Mouse (Mus musculus) thymus, postnatal 4 days (tissue): ENCODE measurements around the gene Ch25h.

Experiments
- DNase-seq: peaks from one replicate; pipeline ENCODE4 v3.0.0; 2021

The Ch25h gene

DNA sequence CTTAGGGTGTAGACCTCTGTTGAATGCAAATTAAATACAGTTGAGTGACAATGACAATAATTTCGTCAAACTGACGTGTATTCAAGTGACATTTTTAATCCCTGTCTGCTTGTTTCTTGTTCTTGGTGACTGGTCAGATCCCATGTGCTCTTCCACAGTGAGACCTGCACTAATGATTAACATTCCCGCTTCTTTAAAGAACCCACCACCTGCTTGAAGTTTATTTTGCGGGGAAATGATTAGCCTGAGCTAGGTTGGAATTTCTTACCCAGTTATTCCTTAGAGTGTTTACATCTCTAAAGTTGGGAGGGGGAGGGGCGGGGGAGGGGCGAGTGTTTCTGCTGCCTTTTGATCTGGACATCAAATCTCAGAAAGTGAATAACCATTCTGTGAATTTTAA lies 6.7 kb downstream of the Ch25h start:
- DNase-seq, result no peak

DNA sequence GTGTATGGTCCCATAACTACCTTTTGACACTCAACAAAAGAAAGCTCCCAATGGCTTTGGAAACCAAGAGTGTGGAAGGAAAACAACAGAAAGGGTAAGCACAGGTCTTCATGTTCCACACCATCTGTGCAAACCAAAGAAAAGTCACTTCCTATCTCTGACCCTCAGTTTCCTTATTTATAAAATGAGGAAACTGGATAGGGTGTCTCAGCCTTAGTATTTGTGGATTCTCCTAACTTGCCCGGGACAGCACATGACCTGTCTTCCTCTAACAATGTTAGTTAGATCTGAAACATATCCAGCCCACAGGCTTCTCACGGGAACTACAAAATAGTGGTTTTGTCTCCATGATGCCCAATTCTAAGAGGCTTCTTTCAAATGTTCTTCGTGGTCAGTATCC lies 10.5 kb downstream of the Ch25h start:
- no peak for DNase-seq

DNA sequence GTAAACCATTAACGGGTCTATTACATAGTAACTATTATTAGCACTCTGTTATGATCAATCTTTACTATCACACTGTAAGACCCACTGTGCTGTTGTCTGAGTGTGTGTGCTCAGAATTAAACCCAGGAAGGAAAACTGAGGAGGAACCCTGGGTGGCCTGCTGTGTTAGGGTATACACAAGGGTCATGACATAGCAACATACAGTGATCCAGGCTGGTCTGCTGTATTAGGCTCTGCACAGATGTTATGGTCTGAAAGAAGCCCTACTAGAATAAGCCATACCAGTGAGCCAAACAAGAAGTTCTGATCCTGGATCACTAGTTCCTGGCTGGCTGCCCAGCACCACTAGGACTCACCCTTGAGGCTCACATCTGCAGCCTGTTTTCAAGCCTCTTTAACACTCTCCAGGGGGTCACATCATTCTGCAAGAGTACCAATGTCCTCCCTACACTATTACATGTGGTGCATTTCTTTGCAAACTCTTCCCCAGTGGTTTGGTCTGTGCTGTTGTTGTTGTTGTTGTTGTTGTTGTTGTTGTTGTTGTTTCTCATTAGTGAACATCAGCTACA lies 13.4 kb downstream of the Ch25h start:
- no peak for DNase-seq

DNA sequence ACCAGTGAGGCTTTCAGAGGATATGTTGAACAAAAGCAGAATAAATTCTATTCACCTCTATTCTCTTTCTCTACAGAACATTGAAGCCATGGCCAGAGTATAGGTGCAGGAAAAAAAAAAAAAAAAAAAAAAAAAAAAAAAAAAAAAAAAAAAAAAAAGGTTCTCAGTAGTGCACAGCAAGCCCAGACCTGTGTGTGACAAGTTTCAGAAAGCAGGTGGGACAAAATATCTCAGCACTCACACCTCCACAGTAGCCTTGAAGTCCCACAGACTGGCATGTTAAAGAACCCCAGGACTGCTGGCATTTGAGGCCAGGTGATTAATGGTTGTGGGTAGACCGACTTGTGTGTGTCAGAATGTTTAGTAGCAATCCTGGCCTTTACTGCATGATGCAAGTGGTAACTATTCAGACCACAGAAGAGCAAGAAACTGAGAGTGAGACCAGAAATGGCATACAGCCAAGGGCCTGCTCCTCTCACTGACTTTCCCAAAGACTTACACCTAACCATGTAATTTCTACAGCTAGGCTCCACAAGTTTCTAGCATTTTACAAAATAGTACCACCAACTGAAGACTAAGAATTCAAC lies 24.1 kb downstream of the Ch25h start:
- no peak for DNase-seq

DNA sequence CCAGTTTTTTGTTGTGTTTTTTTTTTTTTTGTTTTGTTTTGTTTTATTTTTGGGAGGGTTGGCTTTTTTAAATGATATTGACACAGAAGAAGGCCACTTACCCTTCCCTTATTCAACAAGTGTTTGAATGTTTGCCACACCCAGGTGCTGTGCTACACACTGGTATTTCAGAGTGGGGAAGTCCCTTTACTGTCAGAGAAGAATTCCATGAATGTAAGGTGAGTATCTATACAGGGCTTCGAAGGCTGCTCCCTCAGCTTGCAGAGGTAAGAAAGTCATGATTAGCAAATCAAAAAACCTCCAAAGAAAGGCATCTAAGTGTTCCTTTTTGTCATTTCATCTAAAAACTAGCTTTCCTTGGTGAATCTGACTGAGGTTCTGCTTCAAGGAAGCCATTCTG lies 26.1 kb downstream of the Ch25h start:
- no peak for DNase-seq

DNA sequence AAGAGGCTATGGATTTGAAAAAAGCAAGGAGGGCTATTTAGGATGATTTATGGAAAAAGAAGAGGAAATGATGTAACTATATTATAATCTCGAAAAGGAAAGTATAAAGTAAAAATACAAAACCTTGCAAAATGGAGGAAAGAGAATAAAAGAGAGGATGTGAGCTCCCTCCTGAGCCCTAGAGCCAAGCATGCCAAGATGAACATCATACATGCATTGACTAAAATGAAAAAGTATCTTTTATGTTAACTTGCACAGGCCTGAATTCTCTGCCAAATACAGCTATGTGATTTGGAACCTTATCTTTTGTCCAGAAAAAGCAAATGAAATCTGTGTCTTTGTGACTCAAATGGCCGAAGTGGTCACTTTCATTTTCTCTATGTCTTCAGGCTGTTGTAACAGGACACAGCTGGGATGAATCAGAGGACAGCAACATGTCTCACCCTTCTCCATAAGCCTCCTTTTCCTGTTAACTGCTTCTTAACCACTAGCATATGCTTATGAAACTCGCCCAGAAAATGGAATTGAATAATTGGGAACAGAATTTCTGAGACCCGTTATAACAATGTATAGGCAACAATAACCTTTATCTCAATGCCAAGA lies 29.5 kb downstream of the Ch25h start:
- DNase-seq, result no peak

DNA sequence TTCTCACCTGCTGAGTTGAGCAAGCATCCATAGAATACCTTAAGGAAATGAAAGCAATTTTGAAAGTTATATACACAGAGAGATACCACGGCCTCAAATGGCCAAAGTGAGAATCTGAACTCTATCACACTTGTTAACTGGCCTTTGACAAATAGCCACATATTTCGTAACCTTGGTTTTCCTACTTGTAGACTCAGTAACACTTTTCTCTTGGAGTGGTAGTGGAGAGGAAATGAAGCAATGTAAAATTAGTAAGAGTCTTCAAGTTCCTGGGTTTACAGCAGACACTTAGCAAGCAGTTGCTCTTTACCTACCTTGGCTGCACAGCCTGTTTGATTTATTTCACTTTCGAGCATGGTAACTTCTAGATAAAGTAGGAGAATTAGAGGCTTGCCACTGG lies 30.2 kb downstream of the Ch25h start:
- DNase-seq, result no peak

DNA sequence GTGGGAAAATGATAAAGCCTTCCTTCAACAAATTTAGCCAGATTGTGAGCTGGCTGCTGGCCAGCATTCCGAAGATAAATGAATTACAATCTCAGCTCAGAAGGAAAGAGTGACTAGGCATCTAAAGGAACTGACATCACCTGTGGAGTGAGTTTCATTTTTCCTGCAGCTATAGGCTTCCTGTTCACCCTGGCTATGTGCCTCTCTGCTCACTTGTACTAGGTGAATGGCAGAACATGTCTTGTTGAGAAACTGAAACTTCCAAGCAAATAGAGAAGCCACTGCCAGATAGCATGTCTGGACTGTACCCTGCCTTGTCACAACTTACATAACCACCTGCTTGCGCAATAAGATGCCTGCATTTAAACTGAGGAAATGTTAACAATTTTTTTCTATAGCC lies 33.0 kb downstream of the Ch25h start:
- DNase-seq, result no peak

DNA sequence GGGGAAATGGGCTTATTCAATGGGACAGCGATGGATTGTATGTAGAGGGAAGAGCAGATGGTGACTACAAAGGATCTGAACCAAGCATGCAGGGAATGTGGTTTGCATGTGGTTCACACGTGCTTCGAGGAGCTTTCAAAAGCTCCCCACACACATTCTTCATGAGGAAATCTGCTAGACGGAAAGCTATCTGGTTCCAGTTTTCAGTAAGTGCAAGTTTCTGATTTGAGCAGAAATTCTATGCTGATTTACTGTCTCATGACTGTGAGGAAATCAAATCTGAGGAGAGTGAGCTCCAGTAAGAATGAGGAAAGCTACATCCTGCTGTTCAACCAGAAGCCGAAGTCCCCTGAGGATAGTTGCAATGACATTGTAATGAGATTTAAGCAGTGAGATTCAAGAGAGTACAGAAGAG lies 39.8 kb downstream of the Ch25h start:
- DNase-seq, result no peak

DNA sequence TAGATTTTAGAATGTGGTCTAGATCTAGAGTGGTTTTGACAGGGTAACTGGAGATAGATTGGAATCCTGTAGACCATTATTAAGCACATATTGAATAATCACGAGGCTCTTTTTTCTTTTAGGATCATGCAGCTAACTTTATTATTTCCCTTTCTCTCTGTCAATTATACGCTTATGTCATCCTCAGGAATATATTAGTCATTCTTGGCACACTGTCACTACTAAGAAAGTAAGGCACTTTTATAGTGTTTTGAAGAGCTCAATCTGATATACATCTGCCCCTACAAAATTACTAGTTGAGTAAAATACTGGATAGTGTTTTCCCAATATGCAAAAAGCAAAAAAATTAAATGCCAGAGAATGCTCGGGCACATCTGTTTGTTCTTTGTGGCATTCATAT lies 43.6 kb downstream of the Ch25h start:
- no peak for DNase-seq

DNA sequence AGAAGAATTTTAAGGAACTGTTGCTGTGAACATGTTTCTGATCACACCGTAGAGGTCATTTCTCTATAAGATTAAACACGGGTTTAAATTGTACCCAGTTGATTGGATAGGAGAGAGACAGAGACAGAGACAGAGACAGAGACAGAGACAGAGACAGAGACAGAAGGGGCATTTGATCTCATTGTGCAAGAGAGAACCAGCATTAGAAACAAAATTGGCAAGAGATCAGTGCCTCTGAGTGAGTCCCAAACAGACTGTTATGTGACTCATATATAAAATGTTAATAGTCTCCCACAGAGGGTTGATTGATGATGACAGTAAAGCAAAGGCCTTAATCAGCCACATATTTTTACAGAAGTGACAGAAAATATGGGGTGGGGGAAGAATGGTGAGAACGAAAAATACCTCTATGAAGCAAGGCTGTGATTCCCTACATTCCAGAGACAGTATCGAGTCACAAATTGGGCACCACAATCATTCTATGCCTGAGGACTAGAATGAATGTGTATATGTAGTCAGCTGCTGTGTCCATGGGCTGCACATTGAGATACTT lies 51.1 kb downstream of the Ch25h start:
- DNase-seq, result no peak
